Mouse (Mus musculus) testis, postnatal 10 days (tissue): ENCODE data around the gene Itih4.

Experiments
- DNase-seq: peaks from one replicate; pipeline ENCODE4 v3.0.0; 2021; ENCODE audit warnings: low spot score

Gene Itih4

GRCm38 (mm10) chr14:30943860-30944674 is 57.8 kb downstream of the Itih4 start:
- DNase-seq, result peak; percentile 85

DNA sequence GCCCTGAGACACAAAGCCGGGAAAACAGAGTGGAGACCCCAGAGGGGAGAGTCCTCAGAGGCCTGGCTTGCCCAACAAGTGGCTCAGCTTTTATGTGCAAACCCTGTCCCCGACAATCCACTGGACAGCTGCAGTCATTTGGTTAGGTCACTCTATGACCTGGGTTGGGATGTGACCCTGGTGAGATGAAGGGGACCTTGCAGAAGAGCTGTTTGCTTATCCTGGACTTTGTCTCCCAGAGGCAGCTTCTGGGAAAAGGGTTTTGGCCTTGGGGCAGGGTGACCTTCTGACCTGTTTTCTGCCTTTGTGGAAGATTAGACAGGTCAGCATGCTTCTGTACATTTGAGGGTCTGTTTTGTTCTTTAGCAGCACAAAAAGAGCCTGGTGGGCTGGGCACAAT is 58.5 kb downstream of the Itih4 start:
- DNase-seq, result no peak

DNA sequence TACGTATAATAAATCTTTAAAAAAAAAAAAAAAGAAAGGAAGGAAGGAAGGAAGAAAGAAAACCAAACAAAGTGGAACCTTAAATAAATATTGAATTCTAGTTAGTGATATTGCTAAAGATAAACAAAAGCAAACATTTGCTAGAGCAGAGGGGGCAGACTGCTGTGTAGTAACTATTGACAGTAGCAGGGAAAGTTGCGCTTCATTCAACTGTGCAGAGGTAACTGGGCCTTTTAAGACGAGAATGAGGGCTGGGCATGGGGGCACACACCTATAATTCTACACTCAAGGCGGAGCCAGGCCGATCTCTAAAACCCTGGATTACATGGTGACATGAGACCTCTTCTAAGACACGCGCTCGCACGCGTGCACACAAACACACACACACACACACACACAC is 63.7 kb downstream of the Itih4 start:
- DNase-seq, result no peak

DNA sequence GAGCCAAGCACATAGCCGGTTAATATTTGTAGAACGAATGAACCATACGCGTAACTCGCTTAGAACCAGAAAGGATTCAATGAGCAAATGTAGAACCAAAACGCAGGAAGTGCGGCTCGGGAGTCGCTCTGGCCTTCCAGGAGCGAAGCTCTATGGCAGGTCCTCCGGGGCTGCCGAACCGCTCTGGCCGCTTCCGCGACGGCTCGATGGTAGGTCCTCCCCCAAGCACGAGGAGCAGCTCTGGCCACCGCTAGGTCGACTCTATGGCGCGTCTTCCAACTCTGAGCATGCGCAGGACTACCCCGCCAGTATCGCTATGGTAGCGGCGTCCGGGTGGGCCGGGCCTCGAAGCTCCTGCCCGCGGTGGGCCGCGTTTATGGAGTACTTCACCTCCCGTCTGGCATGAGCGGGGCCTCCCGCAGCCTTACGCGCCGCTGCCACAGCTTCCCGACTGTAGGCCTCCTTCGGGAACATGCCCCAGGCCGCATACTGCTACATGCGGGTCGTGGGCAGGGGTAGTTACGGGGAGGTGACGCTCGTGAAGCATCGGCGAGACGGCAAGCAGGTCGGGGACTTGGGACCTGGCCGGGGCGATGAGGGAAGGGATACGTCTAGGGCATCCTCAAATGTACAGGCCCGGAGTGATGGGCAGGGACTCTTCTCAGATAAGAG is 65.0 kb downstream of the Itih4 start, which contains the start of gene Nek4:
Nek4 (plus strand) TSS at position 224 of the 672 bp plus-strand sequence.
- peak; percentile 94 for DNase-seq
